Mouse (Mus musculus) intestine, postnatal 0 days (tissue): Measurements from ENCODE around the gene Cacna1s. TPM values are rescaled to one million over a fixed set of nuclear protein-coding genes. Genes with fewer than 3 reads are reported as not detected.

Experiments used
- ATAC-seq: fragments of 200-750 bp; cut with Nextera tagmentation; 2 replicates; pipeline ENCODE4 v1.8.0; 2017; ENCODE audit warnings: mild to moderate bottlenecking, moderate TSS enrichment, moderate library complexity
- H3K27ac ChIP-seq: fragments of 300-500 bp; sonication (generic); 2 replicates; pipeline ENCODE4 v1.5.1; 2014; ENCODE audit warnings: mild to moderate bottlenecking, low read depth, low read length, moderate library complexity
- H3K27me3 ChIP-seq: fragments of 300-500 bp; sonication (generic); replicated peaks from 2 replicates; pipeline ENCODE4 v1.6.1; 2014; ENCODE audit warnings: low read length, mixed read lengths; ENCODE audit not compliant: control insufficient read depth, insufficient read depth
- H3K36me3 ChIP-seq: fragments of 300-500 bp; sonication (generic); 2 replicates; pipeline ENCODE4 v1.6.1; 2014; ENCODE audit warnings: mild to moderate bottlenecking, moderate library complexity; ENCODE audit not compliant: control insufficient read depth, insufficient read depth
- H3K4me1 ChIP-seq: fragments of 300-500 bp; sonication (generic); replicated peaks from 2 replicates; pipeline ENCODE4 v1.6.1; 2014; ENCODE audit warnings: antibody characterized with exemption, low read length, mixed read lengths; ENCODE audit not compliant: control insufficient read depth, insufficient read depth
- H3K4me2 ChIP-seq: fragments of 300-500 bp; sonication (generic); replicated peaks from 2 replicates; pipeline ENCODE4 v1.6.1; 2014; ENCODE audit warnings: low read depth, mild to moderate bottlenecking, moderate library complexity
- H3K4me3 ChIP-seq: fragments of 300-500 bp; sonication (generic); 2 replicates; pipeline ENCODE4 v1.5.1; 2014; ENCODE audit warnings: low read depth, low read length
- H3K9ac ChIP-seq: fragments of 300-500 bp; sonication (generic); 2 replicates; pipeline ENCODE4 v1.6.1; 2014; ENCODE audit warnings: mild to moderate bottlenecking, low read depth, low read length
- H3K9me3 ChIP-seq: fragments of 300-500 bp; sonication (generic); 2 replicates; pipeline ENCODE4 v1.6.1; 2016; ENCODE audit warnings: mixed run types; ENCODE audit not compliant: control insufficient read depth
- CTCF ChIP-seq: sonication (generic); IDR thresholded peaks from 2 replicates; pipeline ENCODE4 v1.5.1; 2016; ENCODE audit warnings: low read depth, mild to moderate bottlenecking, control low read depth, antibody characterized with exemption, moderate library complexity
- WGBS: fragments of 180-500 bp; shearing (Covaris S2); extraction: QIAGEN DNeasy Blood & Tissue Kit; methylation state at CpG from one replicate; pipeline ENCODE4 v1.1.7; 2014; 5-methylcytosine and 5-hydroxymethylcytosine counted together
- polyA plus RNA-seq: library from polyadenylated mRNA; unstranded; fragments of >200 nt; fragmentation: Nextera tagmentation; extraction: Ambion mirVana; gene quantifications from 2 replicates; pipeline ENCODE4 v1.2.1, GENCODE M21; 2015

Cacna1s gene
- polyA plus RNA-seq, 1 experiment from 2014 or later: 0.22 TPM

GRCm38 (mm10) chr1:136032961-136033360, 19.6 kb upstream of the Cacna1s start:
- Histone ChIP-seq H3K36me3 (peaks cover 54% of the 10 kb centered on the region), H3K9ac (no peak overlapping the region), H3K27me3 (no peaks in the 10 kb centered on the region), H3K4me3 (no peak overlapping the region), H3K4me2 (no peak overlapping the region), H3K27ac (no peak overlapping the region), H3K4me1 (no peaks in the 10 kb centered on the region), H3K9me3 (no peaks in the 10 kb centered on the region)
- no peak for ATAC-seq
- TF ChIP-seq CTCF: no peak
- 57% methylated on average over 7 of the region's 7 CpGs for WGBS

GRCm38 (mm10) chr1:136038746-136039538, 13.6 kb upstream of the Cacna1s start:
- Histone ChIP-seq H3K9ac (no peak overlapping the region), H3K9me3 (no peaks in the 10 kb centered on the region), H3K4me1 (no peaks in the 10 kb centered on the region), H3K27me3 (0 out of 2 replicates have a peak, but pooled peaks cover 15% of the 10 kb centered on the region), H3K36me3 (peaks cover 13% of the 10 kb centered on the region; the same call in 1 of the 2 replicates), H3K27ac (no peak overlapping the region), H3K4me2 (no peak overlapping the region), H3K4me3 (no peak overlapping the region)
- TF ChIP-seq CTCF: no peak
- ATAC-seq: no peak
- WGBS: 86% methylated on average over 5 of the region's 5 CpGs

DNA sequence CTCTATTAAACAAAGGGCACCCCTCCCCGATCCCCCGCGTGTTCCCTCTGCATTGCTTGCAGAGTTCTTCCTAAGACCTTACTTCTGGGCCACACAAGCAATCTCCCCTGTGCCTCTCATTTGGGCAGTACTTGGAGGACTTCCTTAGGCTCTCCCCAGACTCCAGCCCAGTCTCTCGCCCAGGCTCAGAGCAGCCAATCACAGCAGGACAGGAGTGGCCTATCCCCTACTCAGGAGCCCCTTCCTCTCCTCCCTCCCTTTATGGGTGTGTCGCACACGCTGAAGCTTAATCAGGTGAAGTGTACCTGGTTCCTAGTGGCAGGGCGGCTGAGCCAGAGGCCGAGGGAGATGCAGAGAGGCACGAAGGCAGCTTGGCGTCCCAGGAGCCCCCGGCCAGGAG, 12.1 kb upstream of the Cacna1s start:
- Histone ChIP-seq H3K36me3 (peaks cover 3% of the 10 kb centered on the region; the same call in 1 of the 2 replicates), H3K4me1 (no peaks in the 10 kb centered on the region), H3K9me3 (no peaks in the 10 kb centered on the region), H3K27me3 (0 out of 2 replicates have a peak, but pooled peaks cover 15% of the 10 kb centered on the region), H3K4me3 (no peak overlapping the region), H3K4me2 (no peak overlapping the region), H3K9ac (no peak overlapping the region), H3K27ac (no peak overlapping the region)
- WGBS: 19% methylated on average over 11 of the region's 11 CpGs
- TF ChIP-seq CTCF: no peak
- no peak for ATAC-seq

DNA sequence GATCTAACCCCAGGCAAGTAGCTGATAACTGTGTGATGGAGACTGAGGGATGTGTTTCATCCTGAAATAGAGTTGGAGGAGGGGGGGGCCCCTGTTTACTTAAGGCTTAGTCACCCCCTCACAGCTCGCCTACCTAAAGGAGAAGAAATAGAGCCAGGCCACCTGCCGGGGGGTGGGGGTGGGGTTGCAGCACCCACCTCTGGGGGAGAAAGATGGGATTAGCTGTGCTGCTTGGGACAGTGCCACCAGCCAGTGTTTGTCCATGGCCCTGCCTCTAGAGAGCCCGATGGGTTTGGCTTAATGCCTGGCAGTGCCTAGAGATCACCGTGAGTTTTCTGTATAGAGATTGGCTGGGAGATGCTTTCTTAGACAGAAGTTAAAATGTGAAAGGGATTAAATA, 11.7 kb upstream of the Cacna1s start:
- Histone ChIP-seq H3K9ac (no peak overlapping the region), H3K9me3 (no peaks in the 10 kb centered on the region), H3K4me2 (no peak overlapping the region), H3K27ac (no peak overlapping the region), H3K27me3 (0 out of 2 replicates have a peak, but pooled peaks cover 15% of the 10 kb centered on the region), H3K4me3 (no peak overlapping the region), H3K36me3 (no peaks in the 10 kb centered on the region), H3K4me1 (no peaks in the 10 kb centered on the region)
- 12% methylated on average over 4 of the region's 4 CpGs for WGBS
- ATAC-seq: no peak
- TF ChIP-seq CTCF: no peak

GRCm38 (mm10) chr1:136045774-136046173, 6.8 kb upstream of the Cacna1s start:
- Histone ChIP-seq H3K9me3 (no peaks in the 10 kb centered on the region), H3K4me3 (no peak overlapping the region), H3K4me2 (no peak overlapping the region), H3K27ac (no peak overlapping the region), H3K36me3 (no peaks in the 10 kb centered on the region), H3K27me3 (peaks cover 38% of the 10 kb centered on the region), H3K4me1 (no peaks in the 10 kb centered on the region), H3K9ac (no peak overlapping the region)
- 20% methylated on average over 4 of the region's 4 CpGs for WGBS
- peak; percentile 83 for TF ChIP-seq CTCF
- no peak for ATAC-seq

- Histone ChIP-seq H3K27me3 (peaks cover 45% of the 10 kb centered on the region), H3K27ac (no peak overlapping the region), H3K4me2 (no peak overlapping the region), H3K36me3 (no peaks in the 10 kb centered on the region), H3K4me3 (no peak overlapping the region), H3K4me1 (no peaks in the 10 kb centered on the region), H3K9me3 (no peaks in the 10 kb centered on the region), H3K9ac (no peak overlapping the region)
- 10% methylated on average over 2 of the region's 2 CpGs for WGBS
- no peak for ATAC-seq
- TF ChIP-seq CTCF: peak; percentile 76
Measured at GRCm38 (mm10) chr1:136047432-136047831, 5.1 kb upstream of the Cacna1s start.
